Mouse (Mus musculus) 3134 (cell line): ENCODE data around the gene Rasl11a.
"Not testable (repeated sequence)": the region's sequence is repeated elsewhere in the genome, so short reads cannot be mapped to it uniquely, and the experiment has no call there.

ENCODE experiments used
- DNase-seq: peaks from one replicate; pipeline ENCODE4 v3.0.0-alpha.2; 2011; ENCODE audit warnings: low spot score; ENCODE audit not compliant: insufficient read length; ENCODE audit errors: extremely low read depth

Rasl11a gene

GRCm38 (mm10) chr5:146891127-146891526, 46.3 kb downstream of the Rasl11a start:
- no peak for DNase-seq

GRCm38 (mm10) chr5:146892904-146893303, 48.0 kb downstream of the Rasl11a start:
- no peak for DNase-seq

- DNase-seq = no peak
These were observed 48.8 kb downstream of the Rasl11a start for GRCm38 (mm10) chr5:146893478-146894182.

DNA sequence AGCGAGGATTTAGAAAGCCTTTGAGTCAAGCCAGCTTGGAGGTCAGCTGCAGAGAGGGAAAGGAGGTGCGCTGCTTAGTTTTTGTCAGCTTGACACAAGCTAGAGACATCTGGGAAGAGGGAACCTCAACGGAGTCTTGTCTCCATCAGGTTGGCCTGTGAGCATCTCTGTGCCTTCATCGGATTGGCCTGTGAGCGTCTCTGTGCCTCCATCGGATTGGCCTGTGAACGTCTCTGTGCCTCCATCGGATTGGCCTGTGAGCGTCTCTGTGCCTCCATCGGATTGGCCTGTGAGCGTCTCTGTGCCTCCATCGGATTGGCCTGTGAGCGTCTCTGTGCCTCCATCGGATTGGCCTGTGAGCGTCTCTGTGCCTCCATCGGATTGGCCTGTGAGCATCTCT, 50.8 kb downstream of the Rasl11a start:
- DNase-seq = not testable (repeated sequence)

- DNase-seq = no peak
These were observed 52.1 kb downstream of the Rasl11a start for GRCm38 (mm10) chr5:146896973-146897372.
